Mouse (Mus musculus): Measurements from ENCODE around the gene Cldn13. TPM values are rescaled to one million over a fixed set of nuclear protein-coding genes. Genes with fewer than 3 reads are reported as not detected.
A peak's percentile ranks its signal among the peaks of the same experiment; 100 is the strongest.

Cldn13 gene
- total RNA-seq, 2 experiments from 2014 or later = not detected

DNA sequence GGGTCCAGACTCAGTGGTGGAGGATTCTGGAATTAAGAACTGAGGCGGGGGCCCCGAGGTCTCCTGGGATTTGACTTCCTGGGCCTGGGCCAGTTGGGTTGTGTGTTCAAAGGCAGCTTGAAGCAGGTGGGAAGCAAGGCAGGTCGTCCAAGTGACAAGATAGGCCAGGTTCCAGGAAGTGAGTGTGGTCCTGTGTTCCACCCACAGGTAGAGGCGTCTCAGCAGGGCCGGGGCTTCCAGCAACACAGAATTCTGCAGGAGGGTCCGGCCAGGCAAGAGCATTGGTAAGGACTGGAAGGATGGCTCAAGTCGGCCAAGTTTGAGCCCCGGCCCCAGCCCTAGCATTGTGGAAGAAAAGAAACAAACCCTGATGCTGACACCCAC lies 13.7 kb downstream of the Cldn13 start:
- TF ChIP-seq CTCF (IDR thresholded peaks at IDR 0.05) = no peak
- Histone ChIP-seq H3K27ac (no peak overlapping the region), H3K4me3 (no peak overlapping the region)
- DNase-seq = peak; percentile 25
- intact Hi-C loops (cut with DNase I) = loop anchor here (1.0 kb wide), 1 partner anchor 153 kb away; no protein-coding TSS in a partner anchor

DNA sequence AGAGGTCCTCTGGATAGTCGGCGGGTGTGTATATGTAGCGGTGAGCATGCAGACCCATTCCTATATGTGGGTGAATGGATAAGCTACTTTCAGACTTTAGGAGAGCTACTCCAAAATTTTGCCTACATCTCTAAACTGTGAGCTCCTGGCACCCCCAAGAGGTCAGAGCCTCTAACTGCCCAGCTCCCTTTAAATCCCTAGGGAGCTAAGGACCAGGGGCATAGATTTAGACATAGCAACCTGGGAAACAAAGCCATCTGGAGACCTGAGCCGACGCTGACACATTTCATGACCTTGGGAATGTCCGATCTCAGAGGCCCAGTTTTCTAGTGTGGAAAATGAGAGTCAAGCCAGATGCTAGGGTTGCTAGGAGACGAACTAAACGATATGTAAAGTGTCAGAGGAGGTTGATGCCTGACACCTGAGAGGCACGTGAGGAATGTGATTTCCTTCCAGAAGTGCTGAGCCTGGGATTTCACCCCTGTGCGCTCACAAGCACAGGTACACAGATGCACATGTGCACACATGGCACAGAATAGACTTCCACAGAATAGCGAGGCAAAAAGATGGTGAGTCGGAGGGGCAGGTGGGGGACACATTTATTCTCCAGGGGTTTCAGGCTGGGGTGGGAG lies 14.2 kb downstream of the Cldn13 start:
- peak; percentile 78 for TF ChIP-seq CTCF (IDR thresholded peaks at IDR 0.05)
- Histone ChIP-seq H3K4me3 (no peak overlapping the region), H3K27ac (no peak overlapping the region)
- intact Hi-C loops (cut with DNase I) = loop anchor here (1.0 kb wide), 1 partner anchor 153 kb away; no protein-coding TSS in a partner anchor
- peak; percentile 48 for DNase-seq

DNA sequence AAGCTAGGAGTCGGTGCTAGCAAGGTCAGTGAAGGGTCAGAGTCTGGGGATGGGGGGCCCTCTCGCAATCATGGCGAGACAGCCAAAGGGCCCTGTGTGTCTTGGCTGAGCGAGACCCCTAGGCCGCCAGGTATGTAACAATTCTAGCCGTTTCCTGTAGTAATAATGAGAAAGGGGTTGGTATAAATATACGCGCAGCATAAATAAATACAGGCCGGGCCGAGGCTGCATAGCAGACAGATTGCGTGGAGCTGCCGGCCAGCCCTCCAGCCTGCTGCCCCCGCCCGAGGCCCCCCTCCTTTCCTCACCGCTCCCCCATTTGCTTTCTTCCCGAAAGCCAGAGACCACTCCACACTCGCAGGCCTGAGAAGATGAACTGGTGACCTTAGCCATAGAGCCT lies 17.7 kb downstream of the Cldn13 start:
- no peak for TF ChIP-seq CTCF (IDR thresholded peaks at IDR 0.05)
- DNase-seq = no peak
- intact Hi-C loops (cut with DNase I) = no loop called here
- H3K27ac ChIP-seq = no peak overlapping the region
- H3K4me3 ChIP-seq = no peak overlapping the region

DNA sequence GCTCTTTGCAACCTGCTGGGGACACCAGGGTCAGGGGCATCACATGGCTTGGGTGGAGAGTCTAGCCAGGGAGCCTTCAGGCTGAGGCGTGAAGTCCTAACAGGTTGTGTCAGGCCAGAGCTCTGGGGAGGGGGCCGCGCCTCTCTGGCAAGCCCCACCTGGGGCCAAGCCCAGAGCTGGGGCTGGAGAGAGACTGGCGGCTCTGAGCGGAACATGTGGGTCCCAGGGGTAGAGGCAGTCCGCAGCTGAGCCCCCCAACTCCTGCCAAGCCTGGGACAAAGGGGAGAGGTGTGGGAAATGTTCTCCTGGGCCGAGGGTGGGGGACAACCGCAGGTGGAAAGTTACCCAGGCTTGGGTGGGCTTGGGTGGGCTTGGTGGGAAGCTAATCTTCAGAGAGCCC lies 18.4 kb downstream of the Cldn13 start:
- H3K4me3 ChIP-seq = no peak overlapping the region
- intact Hi-C loops (cut with DNase I) = no loop called here
- DNase-seq = peak; percentile 48
- H3K27ac ChIP-seq = no peak overlapping the region; the same call in 1 of the 2 replicates
- TF ChIP-seq CTCF (IDR thresholded peaks at IDR 0.05) = no peak

DNA sequence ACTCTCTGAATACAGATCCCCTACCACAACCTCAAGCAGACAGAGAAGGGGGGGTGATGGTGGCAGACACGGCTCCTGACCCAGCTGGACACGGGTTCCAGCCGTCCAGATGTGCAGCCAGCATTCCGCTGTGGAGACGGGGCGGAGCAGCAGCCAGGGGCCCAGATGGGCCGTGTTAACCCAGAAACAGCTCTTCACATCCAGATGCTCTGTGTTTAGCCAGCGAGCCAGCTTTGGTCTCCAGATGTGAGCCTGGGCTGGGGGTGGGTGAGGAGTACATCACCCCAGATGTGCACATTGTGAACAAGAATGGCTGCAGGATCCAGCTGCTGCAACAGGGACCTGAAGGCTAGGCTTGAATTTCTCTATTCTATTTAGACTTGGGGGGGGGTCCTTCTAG lies 20.0 kb downstream of the Cldn13 start:
- Histone ChIP-seq H3K27ac (0 out of 2 replicates have a peak overlapping the region, but pooled peaks have one; percentile 31), H3K4me3 (no peak overlapping the region)
- no peak for TF ChIP-seq CTCF (IDR thresholded peaks at IDR 0.05)
- peak; percentile 74 for DNase-seq
- intact Hi-C loops (cut with DNase I) = no loop called here

GRCm38 (mm10) chr5:134892717-134893116 lies 22.6 kb downstream of the Cldn13 start:
- intact Hi-C loops (cut with DNase I) = no loop called here

GRCm38 (mm10) chr5:134891552-134891951 lies 23.8 kb downstream of the Cldn13 start:
- intact Hi-C loops (cut with DNase I) = no loop called here
- TF ChIP-seq CTCF (IDR thresholded peaks at IDR 0.05) = no peak
- DNase-seq = peak; percentile 40
- H3K27ac ChIP-seq = peak overlapping the region; percentile 88
- no peak overlapping the region for H3K4me3 ChIP-seq

More at GRCm38 (mm10) chr5:134892717-134893116, 22.6 kb downstream of the Cldn13 start:
- H3K4me3 ChIP-seq = no peak overlapping the region
- no peak for DNase-seq
- peak overlapping the region; percentile 88 for H3K27ac ChIP-seq
- peak; percentile 34 for TF ChIP-seq CTCF (IDR thresholded peaks at IDR 0.05)

GRCm38 (mm10) chr5:134890601-134891054 lies 24.7 kb downstream of the Cldn13 start:
- H3K27ac ChIP-seq = peak overlapping the region; percentile 88

GRCm38 (mm10) chr5:134888505-134888904 lies 26.8 kb downstream of the Cldn13 start:
- intact Hi-C loops (cut with DNase I) = no loop called here
- Histone ChIP-seq H3K4me3 (no peak overlapping the region), H3K27ac (peak overlapping the region; percentile 88)
- TF ChIP-seq CTCF (IDR thresholded peaks at IDR 0.05) = no peak
- DNase-seq = peak; percentile 35

More at GRCm38 (mm10) chr5:134890601-134891054, 24.7 kb downstream of the Cldn13 start:
- intact Hi-C loops (cut with DNase I) = no loop called here
- no peak for TF ChIP-seq CTCF (IDR thresholded peaks at IDR 0.05)
- DNase-seq = peak; percentile 53
- no peak overlapping the region for H3K4me3 ChIP-seq

- peak; percentile 69 for DNase-seq
- Histone ChIP-seq H3K4me3 (peak overlapping the region; percentile 24; the same call in 1 of the 2 replicates), H3K27ac (peak overlapping the region; percentile 88)
- TF ChIP-seq CTCF (IDR thresholded peaks at IDR 0.05) = no peak
- intact Hi-C loops (cut with DNase I) = no loop called here
These were observed 27.6 kb downstream of the Cldn13 start for GRCm38 (mm10) chr5:134887447-134888335.

DNA sequence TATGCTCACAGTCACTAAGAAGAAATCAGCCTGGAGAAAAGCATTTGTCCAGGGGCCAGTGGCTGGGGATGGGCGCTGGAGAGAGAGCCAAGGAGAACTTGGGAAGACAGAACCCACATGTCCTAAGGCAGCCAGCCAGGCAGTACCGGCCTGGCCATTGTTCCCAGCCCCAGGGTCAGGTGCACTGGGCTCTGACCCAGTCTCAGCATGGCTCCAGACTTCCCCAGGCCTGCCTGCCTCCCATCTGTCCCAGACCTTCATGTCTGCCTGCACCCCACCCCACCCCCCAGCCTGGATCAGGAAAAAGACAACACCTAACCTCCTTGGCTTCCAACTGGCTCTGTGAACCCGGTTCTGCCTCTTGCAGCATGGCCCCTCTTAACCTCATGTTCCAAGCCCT lies 32.2 kb downstream of the Cldn13 start:
- H3K27ac ChIP-seq = peak overlapping the region; percentile 75
- H3K4me3 ChIP-seq = no peak overlapping the region
- DNase-seq = peak; percentile 72
- no peak for TF ChIP-seq CTCF (IDR thresholded peaks at IDR 0.05)
- intact Hi-C loops (cut with DNase I) = no loop called here

DNA sequence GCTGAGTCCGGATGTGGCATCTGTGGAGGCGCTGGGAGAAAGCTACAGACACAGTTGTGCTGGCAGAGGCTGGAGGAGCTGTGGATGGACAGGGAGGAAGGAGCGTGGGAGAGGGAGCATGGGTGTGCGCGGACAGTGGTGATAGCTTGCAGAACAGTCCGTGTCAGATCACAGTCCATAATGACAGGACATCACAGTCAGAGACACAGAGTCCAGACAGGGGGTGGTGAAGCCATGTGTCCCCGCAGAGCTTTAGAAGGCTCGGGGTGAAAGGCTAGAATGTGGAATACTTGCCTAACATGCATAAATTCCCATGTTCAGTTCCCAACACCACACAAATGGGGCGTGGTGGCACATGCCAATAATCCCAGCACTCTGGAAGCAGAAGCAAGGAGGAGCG lies 38.5 kb downstream of the Cldn13 start:
- Histone ChIP-seq H3K4me3 (no peak overlapping the region), H3K27ac (0 out of 2 replicates have a peak overlapping the region, but pooled peaks have one; percentile 20)
- no peak for TF ChIP-seq CTCF (IDR thresholded peaks at IDR 0.05)
- intact Hi-C loops (cut with DNase I) = no loop called here
- DNase-seq = no peak

GRCm38 (mm10) chr5:134875245-134875644 lies 40.1 kb downstream of the Cldn13 start:
- intact Hi-C loops (cut with DNase I) = no loop called here
- Histone ChIP-seq H3K4me3 (no peak overlapping the region), H3K27ac (peak overlapping the region; percentile 24; the same call in 1 of the 2 replicates)
- no peak for DNase-seq
- TF ChIP-seq CTCF (IDR thresholded peaks at IDR 0.05) = no peak
